Mouse (Mus musculus) cortical plate, adult 2 months (tissue): Measurements from ENCODE around the gene Lclat1.

ENCODE experiments used
- CTCF ChIP-seq: fragments of 200-500 bp; IDR thresholded peaks from 2 replicates; pipeline ENCODE4 v1.5.1; 2011; ENCODE audit warnings: mild to moderate bottlenecking, control low read depth, low read length; ENCODE audit not compliant: insufficient read depth; ENCODE audit errors: extremely low read depth
- POLR2A ChIP-seq: fragments of 200-500 bp; IDR thresholded peaks from 2 replicates; pipeline ENCODE4 v1.6.1; 2011; ENCODE audit warnings: mild to moderate bottlenecking, low read length, control low read depth; ENCODE audit not compliant: insufficient read depth; ENCODE audit errors: extremely low read depth

DNA sequence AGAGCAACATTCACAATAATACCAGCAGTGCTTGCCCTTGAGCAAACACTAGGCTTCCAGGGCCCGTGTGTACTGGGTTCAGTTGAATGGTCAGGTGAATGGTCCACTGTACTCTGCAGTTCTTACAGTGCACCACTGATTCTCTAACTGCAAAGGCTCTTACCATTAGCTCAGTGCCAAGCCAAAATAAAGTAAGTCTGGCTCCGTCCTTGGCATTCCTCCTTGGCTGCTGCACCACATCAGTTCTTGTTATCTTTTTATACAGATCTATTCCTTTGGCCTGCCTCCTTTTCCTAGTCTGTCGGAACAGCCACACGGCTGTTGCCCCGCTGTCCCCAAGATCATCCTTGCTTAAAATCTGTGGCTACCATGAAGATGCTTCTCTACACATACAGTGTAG, 130.7 kb downstream of the Lclat1 start:
- TF ChIP-seq CTCF: no peak
- no peak for TF ChIP-seq POLR2A
